Mouse (Mus musculus) adrenal gland, postnatal 0 days (tissue): ENCODE results near the gene Qrfp. TPM values are rescaled to one million over a fixed set of nuclear protein-coding genes. Genes with fewer than 3 reads are reported as not detected.

ENCODE experiments used
- polyA plus RNA-seq: library from polyadenylated mRNA; unstranded; fragments of >200 nt; fragmentation: Nextera tagmentation; extraction: Ambion mirVana; gene quantifications from 2 replicates; pipeline ENCODE4 v1.2.1, GENCODE M21; 2015

The Qrfp gene
- 0.06 and 0.13 TPM in 2 replicates for polyA plus RNA-seq

GRCm38 (mm10) chr2:31810444-31810843 lies at the start of gene Qrfp:
Gene Qrfp (minus strand): TSS chr2:31810580.

GRCm38 (mm10) chr2:31845896-31846691 lies 35.7 kb upstream of the Qrfp start, which contains the start of gene Fibcd1:
Gene Fibcd1 (minus strand): TSS chr2:31846005.

Other genes with a start within 250 kb of the Qrfp start
- gene Fubp3, start 237.9 kb downstream of the Qrfp start, polyA plus RNA-seq, result 42.0 and 71.5 TPM in 2 replicates
- not detected in 2 replicates for gene Prdm12, start 170.5 kb downstream of the Qrfp start, polyA plus RNA-seq
- gene Exosc2, start 139.9 kb downstream of the Qrfp start, polyA plus RNA-seq, result 25.3 and 31.0 TPM in 2 replicates
- gene Abl1, start 122.2 kb downstream of the Qrfp start, polyA plus RNA-seq, result 15.5 and 17.7 TPM in 2 replicates
- 0.23 and 0.52 TPM in 2 replicates for gene Fibcd1, start 35.4 kb upstream of the Qrfp start, polyA plus RNA-seq
- gene Lamc3, start 76.7 kb upstream of the Qrfp start, polyA plus RNA-seq, result 0.71 and 2.0 TPM in 2 replicates
- 19.6 and 45.6 TPM in 2 replicates for gene Aif1l, start 139.6 kb upstream of the Qrfp start, polyA plus RNA-seq
- 31.9 and 50.5 TPM in 2 replicates for gene Nup214, start 163.9 kb upstream of the Qrfp start, polyA plus RNA-seq